ENCODE assay signal across 9 mouse cellular contexts in the genomic region with DNA sequence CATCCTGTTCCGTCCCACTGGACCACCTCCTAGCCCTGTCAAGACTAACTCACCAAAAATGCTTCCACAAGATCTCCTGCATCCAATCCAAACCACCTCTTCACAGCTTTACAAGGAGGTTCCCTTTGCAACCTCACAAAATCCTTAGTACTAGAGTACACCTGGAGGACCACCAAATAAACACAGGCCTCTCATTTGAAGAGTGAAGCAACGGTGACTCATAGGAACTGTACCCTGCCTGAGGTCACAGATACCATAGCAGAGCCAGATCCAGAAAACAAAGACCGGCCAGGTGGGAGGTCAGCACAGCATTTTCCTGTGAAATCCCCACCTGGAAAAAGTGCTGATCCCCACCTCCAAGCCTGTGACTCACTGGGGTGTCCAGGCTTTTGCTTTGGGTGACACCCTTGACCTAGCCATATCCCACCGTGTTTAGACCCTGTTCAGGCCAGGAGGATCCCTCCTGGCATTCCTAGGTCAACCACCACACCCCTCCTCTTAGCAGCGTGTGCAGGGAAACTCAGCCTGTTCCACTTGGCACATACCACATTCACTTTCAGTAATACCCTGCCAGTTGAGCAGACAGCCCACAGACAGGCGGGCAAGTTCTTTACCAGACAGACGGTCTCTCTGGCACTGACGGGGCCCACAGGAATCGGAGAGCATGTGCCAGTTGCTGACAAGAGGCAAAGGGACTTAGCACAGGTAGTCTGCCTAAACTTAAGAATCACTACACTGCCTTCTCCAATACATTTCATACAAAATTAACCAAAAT. TPM values are rescaled to one million over a fixed set of nuclear protein-coding genes. Genes with fewer than 3 reads are reported as not detected.
A peak's percentile ranks its signal among the peaks of the same experiment; 100 is the strongest.
DNase-seq lines count a peak whose midpoint lies in the region; ATAC-seq lines count a peak whose summit lies in the region.
"Had no signal": no experiment of that assay in that cellular context is flagged by ENCODE, and none has a peak within 500 bp of the region (broad histone marks: within the 10 kb centered on the region; RNA-seq: fewer than 3 reads in every experiment).

No protein-coding gene starts in this region.

- no peak for ATAC-seq in kidney, embryonic 16.5 days (ENCODE audit: low FRiP score, low TSS enrichment)
- ATAC-seq in forebrain, embryonic 14.5 days: no peak
- no peak for ATAC-seq in liver, embryonic 12.5 days
- ATAC-seq: Patski had no signal

- H3K4me1 ChIP-seq in kidney, embryonic 16.5 days (ENCODE audit: insufficient read depth, low read length): peaks cover 30% of the 10 kb centered on the region
- H3K4me1 ChIP-seq in forebrain, embryonic 14.5 days (ENCODE audit: control insufficient read depth, insufficient read depth, low read length): peaks cover 27% of the 10 kb centered on the region
- H3K4me1 ChIP-seq in liver, embryonic 12.5 days: peaks cover 64% of the 10 kb centered on the region

- DNase-seq in kidney, postnatal 10 days: no peak
- peak; percentile 41 for DNase-seq in cerebellum, adult 8-10 months
- DNase-seq in forebrain, embryonic 14.5 days (ENCODE audit: low spot score): peak; percentile 66
- DNase-seq in thymus, postnatal 0 days (ENCODE audit: low spot score): no peak
- DNase-seq in urinary bladder, postnatal 14 days (ENCODE audit: low spot score): no peak
- DNase-seq in retina, postnatal 1 day: no peak

- WGBS in kidney, embryonic 16.5 days: 75% methylated on average over 9 of the region's 9 CpGs
- WGBS in forebrain, embryonic 14.5 days: 63% methylated on average over 9 of the region's 9 CpGs
- 87% methylated on average over 9 of the region's 9 CpGs for WGBS in liver, embryonic 12.5 days (ENCODE audit: insufficient replicate concordance)

- peaks cover 50% of the 10 kb centered on the region for H3K36me3 ChIP-seq in kidney, embryonic 16.5 days (ENCODE audit: insufficient read depth, low read length)
- H3K36me3 ChIP-seq in forebrain, embryonic 14.5 days (ENCODE audit: control insufficient read depth, insufficient read depth, low read length): peaks cover 46% of the 10 kb centered on the region
- peaks cover 54% of the 10 kb centered on the region for H3K36me3 ChIP-seq in liver, embryonic 12.5 days

- 0 out of 2 replicates have a peak overlapping the region, but pooled peaks have one; percentile 29 for H3K9ac ChIP-seq in kidney, embryonic 16.5 days (replicated peaks; ENCODE audit: low read length)
- peak overlapping the region; percentile 43 for H3K9ac ChIP-seq in forebrain, embryonic 14.5 days (ENCODE audit: low read length)
- peak overlapping the region; percentile 10; the same call in 1 of the 2 replicates for H3K9ac ChIP-seq in liver, embryonic 12.5 days

- H3K27ac ChIP-seq in kidney, embryonic 16.5 days (ENCODE audit: low read length): no peak overlapping the region
- no peak overlapping the region for H3K27ac ChIP-seq in forebrain, embryonic 14.5 days (ENCODE audit: low read depth, low read length)
- no peak overlapping the region for H3K27ac ChIP-seq in liver, embryonic 12.5 days

- H3K4me2 ChIP-seq in kidney, embryonic 16.5 days (replicated peaks; ENCODE audit: low read depth, low read length): 0 out of 2 replicates have a peak overlapping the region, but pooled peaks have one; percentile 3
- H3K4me2 ChIP-seq in forebrain, embryonic 14.5 days (ENCODE audit: low read length): peak overlapping the region; percentile 73
- H3K4me2 ChIP-seq in liver, embryonic 12.5 days: peak overlapping the region; percentile 13; the same call in 1 of the 2 replicates

- H3K27me3 ChIP-seq in kidney, embryonic 16.5 days (ENCODE audit: insufficient read depth, low read length): no peaks in the 10 kb centered on the region
- H3K27me3 ChIP-seq in forebrain, embryonic 14.5 days (replicated peaks; ENCODE audit: control insufficient read depth, insufficient read depth, low read length): no peaks in the 10 kb centered on the region
- no peaks in the 10 kb centered on the region for H3K27me3 ChIP-seq in liver, embryonic 12.5 days (replicated peaks)
- H3K27me3 ChIP-seq: Patski had no signal

- H3K4me3 ChIP-seq in kidney, embryonic 16.5 days (ENCODE audit: low read length): no peak overlapping the region
- peak overlapping the region; percentile 17 for H3K4me3 ChIP-seq in forebrain, embryonic 14.5 days (ENCODE audit: low read depth, low read length)
- no peak overlapping the region for H3K4me3 ChIP-seq in liver, embryonic 12.5 days

- H3K9me3 ChIP-seq in kidney, embryonic 16.5 days (ENCODE audit: low read length): no peaks in the 10 kb centered on the region
- H3K9me3 ChIP-seq in forebrain, embryonic 14.5 days (replicated peaks; ENCODE audit: control insufficient read depth, low read length): no peaks in the 10 kb centered on the region
- no peaks in the 10 kb centered on the region for H3K9me3 ChIP-seq in liver, embryonic 12.5 days (replicated peaks)

RNA-seq across cellular contexts. Expression of a gene that starts 2.7 kb away (rescaled TPM):
- 47.1 and 48.3 TPM in 2 replicates for polyA plus RNA-seq in kidney, embryonic 16.5 days (2015; fragmentation: Nextera tagmentation; extraction: Ambion mirVana)
- polyA plus RNA-seq in forebrain, embryonic 14.5 days (2014; fragmentation: Nextera tagmentation; extraction: Ambion mirVana): 69.1 and 70.7 TPM in 2 replicates
- polyA plus RNA-seq in liver, embryonic 12.5 days (2016; fragmentation: Nextera tagmentation; extraction: Ambion mirVana): 39.4 and 40.4 TPM in 2 replicates
- polyA plus RNA-seq in thymus, postnatal 0 days (2015; fragmentation: Nextera tagmentation; extraction: Ambion mirVana): 76.8 and 79.5 TPM in 2 replicates

Comparison
In these comparisons a context has a peak if more than half of its experiments do, and no peak if none do; other contexts are left out.
1. H3K4me2 ChIP-seq: peak in every context shown above with its lines; median percentile 73 in forebrain, embryonic 14.5 days; 13 in liver, embryonic 12.5 days; 3 in kidney, embryonic 16.5 days.
2. DNase-seq: peak in cerebellum, adult 8-10 months (single experiment) and forebrain, embryonic 14.5 days (single experiment); none in kidney, postnatal 10 days (single experiment), thymus, postnatal 0 days (single experiment), urinary bladder, postnatal 14 days (single experiment) and retina, postnatal 1 day (single experiment).
3. Peak in every context shown above with its lines, with median percentiles within 50 percentile points of each other: H3K9ac ChIP-seq.